Mouse (Mus musculus) ES-E14 (cell line): ENCODE results near the gene Rab6a.

Experiments
- CHD2 ChIP-seq: IDR thresholded peaks from 2 replicates; pipeline ENCODE4 v1.6.1; 2014; ENCODE audit warnings: mild to moderate bottlenecking, low read depth, low read length, inconsistent platforms
- HCFC1 ChIP-seq: IDR thresholded peaks from 2 replicates; pipeline ENCODE4 v1.6.1; 2012; ENCODE audit warnings: low read length, inconsistent platforms, borderline replicate concordance; ENCODE audit not compliant: insufficient read depth
- MAFK ChIP-seq: IDR thresholded peaks from 2 replicates; pipeline ENCODE4 v1.6.1; 2014; ENCODE audit warnings: mild to moderate bottlenecking, low read depth, low read length, inconsistent platforms; ENCODE audit not compliant: insufficient read depth
- ZC3H11A ChIP-seq: IDR thresholded peaks from 2 replicates; pipeline ENCODE4 v1.6.1; 2012; ENCODE audit warnings: low read depth, mild to moderate bottlenecking, inconsistent platforms, low read length, borderline replicate concordance
- ZNF384 ChIP-seq: IDR thresholded peaks from 2 replicates; pipeline ENCODE4 v1.6.1; 2012; ENCODE audit warnings: low read depth, low read length, inconsistent platforms

GRCm38 (mm10) chr7:100663729-100664304 lies 56.6 kb downstream of the Rab6a start:
- TF ChIP-seq CHD2 (no peak), ZNF384 (no peak), HCFC1 (no peak), ZC3H11A (no peak), MAFK (no peak)
